Mouse (Mus musculus) splenic B cell, adult 2 months (primary cell): ENCODE measurements around the gene Rbms3.

Experiments
- DNase-seq: peaks from one replicate; pipeline ENCODE4 v3.0.0-alpha.2; 2011; ENCODE audit warnings: low read depth, low spot score
- H3K27me3 ChIP-seq: 2 replicates; pipeline ENCODE4 v1.6.1; 2012; ENCODE audit warnings: mild to moderate bottlenecking, low read length, moderate library complexity, mixed read lengths; ENCODE audit not compliant: control insufficient read depth, poor library complexity, insufficient read depth, severe bottlenecking
- H3K36me3 ChIP-seq: 2 replicates; pipeline ENCODE4 v1.6.1; 2012; ENCODE audit warnings: mild to moderate bottlenecking, low read length, moderate library complexity, mixed read lengths; ENCODE audit not compliant: control insufficient read depth, poor library complexity, insufficient read depth, severe bottlenecking

The Rbms3 gene

DNA sequence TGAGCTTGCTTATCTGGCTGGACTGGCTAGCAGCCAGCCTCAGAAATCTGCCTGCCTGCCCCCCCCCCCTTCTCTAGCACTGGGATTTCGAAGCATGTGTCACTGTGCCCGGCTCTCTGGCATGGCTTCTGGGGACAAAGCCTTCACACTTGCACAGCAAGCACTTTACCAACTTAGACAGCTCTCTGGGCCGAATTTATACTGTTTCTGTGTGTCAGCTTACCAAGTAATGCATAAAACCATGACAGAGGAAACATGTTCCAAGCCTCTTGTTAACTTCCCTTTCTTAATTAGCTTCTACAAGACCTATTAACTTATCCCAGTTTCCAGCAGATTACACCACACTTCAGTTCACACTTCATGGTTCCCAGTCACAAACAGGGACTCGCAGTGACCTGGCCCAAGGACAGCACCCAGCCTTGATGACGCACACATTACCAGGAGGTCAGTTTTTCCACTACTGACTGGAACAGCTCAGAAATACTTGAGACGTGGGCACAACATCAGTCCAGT is 589.7 kb downstream of the Rbms3 start:
- Histone ChIP-seq H3K27me3 (no peaks in the 10 kb centered on the region), H3K36me3 (no peaks in the 10 kb centered on the region)
- no peak for DNase-seq

DNA sequence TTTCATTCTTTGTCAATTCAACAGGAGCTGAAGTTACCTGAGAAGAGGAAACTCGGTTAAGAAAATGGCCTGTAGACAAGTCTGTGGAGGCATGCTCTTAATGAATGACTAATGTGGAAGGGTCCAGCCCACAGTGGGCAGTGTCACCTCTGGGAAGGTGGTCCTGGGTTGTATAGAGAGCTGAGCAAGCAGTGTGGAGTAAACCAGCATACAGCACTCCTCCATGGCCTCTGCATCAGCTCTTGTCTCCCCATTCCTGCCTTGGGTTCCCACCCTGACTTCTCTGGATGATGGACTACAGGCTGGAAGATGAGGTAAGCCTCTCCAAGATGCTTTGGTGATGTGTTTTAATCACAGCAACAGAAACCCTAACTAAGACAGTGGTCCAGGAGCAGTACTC is 597.0 kb downstream of the Rbms3 start:
- Histone ChIP-seq H3K36me3 (no peaks in the 10 kb centered on the region), H3K27me3 (no peaks in the 10 kb centered on the region)
- no peak for DNase-seq

GRCm38 (mm10) chr9:117031237-117031636 is 598.5 kb downstream of the Rbms3 start:
- DNase-seq: no peak
- no peaks in the 10 kb centered on the region for H3K36me3 ChIP-seq
- H3K27me3 ChIP-seq: no peaks in the 10 kb centered on the region

GRCm38 (mm10) chr9:117030837-117031236 is 598.9 kb downstream of the Rbms3 start:
- DNase-seq: no peak
- Histone ChIP-seq H3K27me3 (no peaks in the 10 kb centered on the region), H3K36me3 (no peaks in the 10 kb centered on the region)

DNA sequence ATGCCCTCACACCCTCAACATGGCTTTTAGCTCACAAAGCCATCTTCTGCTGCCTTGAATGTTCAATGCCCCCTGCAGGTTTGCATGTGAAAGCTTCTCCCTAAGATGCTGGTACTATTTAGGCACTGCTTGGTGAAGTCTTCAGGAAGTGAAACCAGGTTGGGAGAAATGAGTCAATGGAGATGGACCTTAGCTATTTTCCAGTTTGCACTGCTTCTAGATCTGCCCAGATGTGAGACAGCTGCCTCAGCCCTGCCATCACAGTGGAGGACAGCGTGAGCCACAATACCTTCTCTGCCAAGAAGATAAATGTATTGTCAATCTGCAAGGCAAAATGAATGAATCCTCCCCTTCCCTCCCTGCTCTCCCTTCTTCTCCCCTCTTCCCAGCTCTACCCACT is 599.8 kb downstream of the Rbms3 start:
- DNase-seq: no peak
- no peaks in the 10 kb centered on the region for H3K36me3 ChIP-seq
- no peaks in the 10 kb centered on the region for H3K27me3 ChIP-seq

GRCm38 (mm10) chr9:117028586-117028985 is 601.1 kb downstream of the Rbms3 start:
- DNase-seq: no peak
- Histone ChIP-seq H3K36me3 (no peaks in the 10 kb centered on the region), H3K27me3 (no peaks in the 10 kb centered on the region)

- no peaks in the 10 kb centered on the region for H3K27me3 ChIP-seq
- no peaks in the 10 kb centered on the region for H3K36me3 ChIP-seq
- no peak for DNase-seq
These were observed 607.6 kb downstream of the Rbms3 start for GRCm38 (mm10) chr9:117022086-117022485.

- DNase-seq: no peak
- no peaks in the 10 kb centered on the region for H3K36me3 ChIP-seq
- no peaks in the 10 kb centered on the region for H3K27me3 ChIP-seq
These were observed 608.2 kb downstream of the Rbms3 start for GRCm38 (mm10) chr9:117021506-117021905.

- Histone ChIP-seq H3K36me3 (no peaks in the 10 kb centered on the region), H3K27me3 (no peaks in the 10 kb centered on the region)
- DNase-seq: no peak
These were observed 609.5 kb downstream of the Rbms3 start for GRCm38 (mm10) chr9:117020216-117020615.

DNA sequence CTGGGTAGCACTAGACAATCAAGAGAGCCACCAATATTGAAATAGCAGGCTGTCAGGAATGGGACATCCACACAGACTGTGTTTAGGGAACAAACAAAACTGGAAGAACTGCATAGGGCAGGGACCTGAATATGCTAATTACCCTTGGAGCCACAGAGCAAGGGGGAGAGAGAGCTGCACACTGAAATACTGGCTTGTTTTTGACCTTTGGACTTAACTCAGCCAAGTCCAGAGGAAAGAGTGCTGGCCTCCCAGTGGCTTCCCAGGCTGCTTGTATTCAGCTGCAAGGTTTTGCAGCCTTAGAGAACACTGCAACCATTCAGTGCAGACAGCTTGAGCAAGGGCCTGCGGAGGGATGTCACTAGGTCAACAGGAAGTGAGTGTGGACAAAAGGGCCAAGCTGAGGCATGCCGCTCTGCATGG is 611.0 kb downstream of the Rbms3 start:
- Histone ChIP-seq H3K36me3 (no peaks in the 10 kb centered on the region), H3K27me3 (no peaks in the 10 kb centered on the region)
- DNase-seq: no peak

DNA sequence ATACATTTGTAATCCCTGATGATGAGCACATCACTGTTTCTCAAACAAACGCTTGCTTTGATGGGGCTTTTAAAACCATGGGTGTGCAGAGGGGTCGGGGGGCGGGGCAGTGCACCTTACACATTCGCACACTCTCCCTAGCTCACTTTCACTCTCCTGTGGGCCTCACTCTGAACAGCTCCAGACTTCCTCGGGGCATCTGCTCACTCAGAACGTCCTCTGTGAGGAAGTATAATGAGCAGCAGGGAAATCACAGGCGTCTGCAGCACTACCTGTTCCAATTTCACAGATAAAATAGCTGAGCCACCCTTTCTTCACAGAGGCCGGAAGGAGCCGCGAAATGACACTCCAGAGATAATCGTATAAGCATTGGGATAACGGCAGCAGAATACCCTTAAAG is 611.4 kb downstream of the Rbms3 start:
- H3K27me3 ChIP-seq: no peaks in the 10 kb centered on the region

GRCm38 (mm10) chr9:117016605-117017319 is 613.0 kb downstream of the Rbms3 start:
- Histone ChIP-seq H3K27me3 (no peaks in the 10 kb centered on the region), H3K36me3 (no peaks in the 10 kb centered on the region)
- no peak for DNase-seq

More for the DNA sequence above, 611.4 kb downstream of the Rbms3 start:
- no peaks in the 10 kb centered on the region for H3K36me3 ChIP-seq
- DNase-seq: no peak

- Histone ChIP-seq H3K36me3 (no peaks in the 10 kb centered on the region), H3K27me3 (no peaks in the 10 kb centered on the region)
- no peak for DNase-seq
These were observed 616.3 kb downstream of the Rbms3 start for GRCm38 (mm10) chr9:117013386-117013785.

DNA sequence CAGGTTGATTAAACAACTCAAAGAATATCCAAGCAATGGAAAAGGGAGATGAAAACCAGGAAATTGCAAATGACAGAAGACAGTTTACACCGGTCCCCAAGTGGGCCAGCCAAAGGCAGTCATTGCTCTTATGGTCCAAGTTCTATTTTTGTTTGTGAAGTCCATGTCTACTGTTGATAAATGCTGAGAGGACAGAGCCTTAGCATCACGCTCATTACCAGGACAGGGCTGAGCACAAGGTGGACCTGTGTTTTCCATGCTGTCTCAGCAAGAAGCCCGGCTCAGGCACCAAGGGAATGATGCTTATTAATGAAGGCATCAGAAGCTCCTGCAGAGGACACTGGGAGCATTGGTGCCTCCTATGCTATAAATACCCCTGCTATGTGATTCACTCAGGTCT is 618.9 kb downstream of the Rbms3 start:
- no peak for DNase-seq
- no peaks in the 10 kb centered on the region for H3K27me3 ChIP-seq
- no peaks in the 10 kb centered on the region for H3K36me3 ChIP-seq

- H3K27me3 ChIP-seq: no peaks in the 10 kb centered on the region
- H3K36me3 ChIP-seq: no peaks in the 10 kb centered on the region
- DNase-seq: no peak
These were observed 621.5 kb downstream of the Rbms3 start for GRCm38 (mm10) chr9:117008194-117008593.

- no peak for DNase-seq
- Histone ChIP-seq H3K27me3 (no peaks in the 10 kb centered on the region), H3K36me3 (no peaks in the 10 kb centered on the region)
These were observed 627.6 kb downstream of the Rbms3 start for GRCm38 (mm10) chr9:117002083-117002482.
